Mouse (Mus musculus): ENCODE data around the gene Olfr670. TPM values are rescaled to one million over a fixed set of nuclear protein-coding genes. Genes with fewer than 3 reads are reported as not detected.
"Not testable (repeated sequence)": the region's sequence is repeated elsewhere in the genome, so short reads cannot be mapped to it uniquely, and the experiment has no call there.

Gene Olfr670
- polyA plus RNA-seq (2014; fragmentation: Nextera tagmentation; extraction: Ambion mirVana): not detected in 2 replicates

DNA sequence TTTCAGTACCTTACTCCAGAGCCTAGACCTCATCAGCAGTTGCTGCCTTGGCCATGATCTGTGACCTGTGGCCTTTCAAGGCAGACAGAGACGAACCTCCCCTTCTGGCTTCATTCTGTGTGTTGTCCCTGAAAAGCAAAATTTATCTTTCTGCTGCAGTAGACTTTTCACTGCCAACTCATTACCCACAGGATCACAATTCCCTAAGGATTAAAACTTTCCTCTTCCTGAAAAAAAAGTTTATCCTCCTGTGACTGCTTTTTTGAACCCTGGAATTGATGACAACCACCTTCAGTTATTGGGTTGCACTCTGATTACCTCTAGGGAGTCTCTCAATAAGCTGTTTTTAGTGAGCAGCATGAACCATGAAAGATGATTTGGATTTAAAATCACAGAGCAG, at the start of gene Olfr670:
TSS of gene Olfr670 (minus strand) at position 101 of the 400 bp plus-strand sequence.
- H3K9me3 ChIP-seq (ENCODE audit: control insufficient read depth, low read length): no peaks in the 10 kb centered on the region; the same call in 1 of the 2 replicates
- ATAC-seq (ENCODE audit: insufficient number of reproducible peaks, low FRiP score, low TSS enrichment, low read depth): no peak
- 71% methylated on average over 1 of the region's 1 CpGs for WGBS
- H3K9ac ChIP-seq (ENCODE audit: low read length): no peak within 1 kb of the TSS
- H3K36me3 ChIP-seq (ENCODE audit: control insufficient read depth, insufficient read depth, low read length): no peaks in the 10 kb centered on the region
- DNase-seq (ENCODE audit: low spot score): no peak
- no peak within 1 kb of the TSS for H3K27ac ChIP-seq (replicated peaks; ENCODE audit: low read depth, low read length)
- H3K4me3 ChIP-seq (ENCODE audit: low read depth, low read length): no peak within 1 kb of the TSS
- H3K4me1 ChIP-seq (ENCODE audit: control insufficient read depth, insufficient read depth, low read length): no peaks in the 10 kb centered on the region
- H3K27me3 ChIP-seq (ENCODE audit: control insufficient read depth, insufficient read depth, low read length): no peaks in the 10 kb centered on the region
- no peak within 1 kb of the TSS for H3K4me2 ChIP-seq (ENCODE audit: low read depth, severe bottlenecking)

DNA sequence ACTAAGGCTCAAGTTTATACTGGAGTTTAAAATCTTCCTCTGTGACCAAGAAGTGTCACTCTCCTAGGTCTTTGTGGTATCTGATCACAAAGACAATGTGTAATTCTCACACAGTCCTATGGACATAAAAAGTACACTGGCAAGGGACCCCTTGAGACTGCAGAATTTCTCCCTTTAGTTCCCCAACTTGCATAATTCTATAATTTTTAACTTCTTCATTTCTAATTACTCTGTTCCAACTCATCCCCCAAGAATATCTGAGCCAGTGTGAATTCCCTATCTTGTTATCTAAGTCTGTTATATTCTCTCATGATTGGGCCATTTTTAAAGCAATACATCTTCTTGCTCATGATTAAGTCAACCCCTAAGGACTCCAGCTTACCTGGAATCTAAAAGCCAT, 39.5 kb upstream of the Olfr670 start, which contains the start of gene Olfr672:
TSS of gene Olfr672 (minus strand) at position 101 of the 400 bp plus-strand sequence.
- no peak for ATAC-seq (ENCODE audit: insufficient number of reproducible peaks, low FRiP score, low TSS enrichment, low read depth)
- no peaks in the 10 kb centered on the region for H3K4me1 ChIP-seq (ENCODE audit: control insufficient read depth, insufficient read depth, low read length)
- DNase-seq (ENCODE audit: low spot score): no peak

DNA sequence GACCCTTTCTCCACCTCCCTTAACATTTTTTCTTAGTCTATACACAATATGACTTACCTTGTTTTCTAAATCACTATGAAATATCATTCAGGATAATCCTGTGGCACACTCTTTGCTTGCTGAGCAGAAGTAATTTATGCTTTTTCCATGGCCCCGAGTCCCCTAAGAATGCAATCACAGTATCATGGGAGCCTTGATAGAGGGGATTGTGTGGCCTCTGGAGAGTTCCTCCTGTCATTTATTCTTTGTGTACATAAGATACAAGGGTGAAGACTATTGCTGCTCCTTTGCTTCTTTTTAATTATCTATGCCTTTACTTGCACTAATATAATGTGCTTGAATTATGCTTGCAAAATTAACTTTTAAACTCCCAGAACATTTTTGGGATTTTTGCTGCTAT, 16.6 kb upstream of the Olfr670 start, which contains the start of gene Olfr671:
TSS of gene Olfr671 (minus strand) at position 101 of the 400 bp plus-strand sequence.
- DNase-seq (ENCODE audit: low spot score): no peak
- H3K4me1 ChIP-seq (ENCODE audit: control insufficient read depth, insufficient read depth, low read length): no peaks in the 10 kb centered on the region
- H3K27me3 ChIP-seq (ENCODE audit: control insufficient read depth, insufficient read depth, low read length): no peaks in the 10 kb centered on the region
- no peak within 1 kb of the TSS for H3K4me2 ChIP-seq (ENCODE audit: low read depth, severe bottlenecking)
- H3K36me3 ChIP-seq (ENCODE audit: control insufficient read depth, insufficient read depth, low read length): no peaks in the 10 kb centered on the region
- H3K27ac ChIP-seq (replicated peaks; ENCODE audit: low read depth, low read length): no peak within 1 kb of the TSS
- H3K4me3 ChIP-seq (ENCODE audit: low read depth, low read length): no peak within 1 kb of the TSS
- H3K9ac ChIP-seq (ENCODE audit: low read length): no peak within 1 kb of the TSS
- 79% methylated on average over 1 of the region's 1 CpGs for WGBS
- ATAC-seq (ENCODE audit: insufficient number of reproducible peaks, low FRiP score, low TSS enrichment, low read depth): no peak
- no peaks in the 10 kb centered on the region for H3K9me3 ChIP-seq (ENCODE audit: control insufficient read depth, low read length)

More for the DNA sequence above, 39.5 kb upstream of the Olfr670 start, which contains the start of gene Olfr672:
- no peak within 1 kb of the TSS for H3K4me2 ChIP-seq (ENCODE audit: low read depth, severe bottlenecking)
- no peaks in the 10 kb centered on the region for H3K36me3 ChIP-seq (ENCODE audit: control insufficient read depth, insufficient read depth, low read length)
- H3K4me3 ChIP-seq (ENCODE audit: low read depth, low read length): no peak within 1 kb of the TSS
- no peak within 1 kb of the TSS for H3K9ac ChIP-seq (ENCODE audit: low read length)
- H3K9me3 ChIP-seq (ENCODE audit: control insufficient read depth, low read length): no peaks in the 10 kb centered on the region
- no peak within 1 kb of the TSS for H3K27ac ChIP-seq (replicated peaks; ENCODE audit: low read depth, low read length)
- no peaks in the 10 kb centered on the region for H3K27me3 ChIP-seq (ENCODE audit: control insufficient read depth, insufficient read depth, low read length)

DNA sequence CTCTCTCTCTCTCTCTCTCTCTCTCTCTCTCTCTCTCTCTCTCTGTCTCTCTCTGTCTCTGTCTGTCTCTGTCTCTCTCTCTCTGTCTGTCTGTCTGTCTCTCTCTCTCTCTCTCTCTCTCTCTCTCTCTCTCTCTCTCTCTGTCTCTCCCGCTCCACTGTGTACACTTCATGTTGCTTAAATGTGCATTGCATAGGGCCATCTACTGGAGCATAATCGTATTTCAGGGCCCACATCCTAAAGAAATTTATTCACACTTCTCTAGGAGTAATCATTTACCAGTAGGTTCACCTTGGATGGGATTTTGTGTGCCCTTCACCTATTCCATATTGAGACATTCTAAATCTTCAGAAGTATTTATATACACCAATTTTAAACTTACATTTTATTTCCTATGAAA, 10.1 kb upstream of the Olfr670 start:
- H3K36me3 ChIP-seq (ENCODE audit: control insufficient read depth, insufficient read depth, low read length); DNase-seq (ENCODE audit: low spot score); H3K9ac ChIP-seq (ENCODE audit: low read length); H3K4me1 ChIP-seq (ENCODE audit: control insufficient read depth, insufficient read depth, low read length); H3K9me3 ChIP-seq (ENCODE audit: control insufficient read depth, low read length); H3K27me3 ChIP-seq (ENCODE audit: control insufficient read depth, insufficient read depth, low read length); H3K4me3 ChIP-seq (ENCODE audit: low read depth, low read length); ATAC-seq (ENCODE audit: insufficient number of reproducible peaks, low FRiP score, low TSS enrichment, low read depth); H3K27ac ChIP-seq (replicated peaks; ENCODE audit: low read depth, low read length); H3K4me2 ChIP-seq (ENCODE audit: low read depth, severe bottlenecking): not testable (repeated sequence)
- WGBS: 80% methylated on average over 2 of the region's 2 CpGs

DNA sequence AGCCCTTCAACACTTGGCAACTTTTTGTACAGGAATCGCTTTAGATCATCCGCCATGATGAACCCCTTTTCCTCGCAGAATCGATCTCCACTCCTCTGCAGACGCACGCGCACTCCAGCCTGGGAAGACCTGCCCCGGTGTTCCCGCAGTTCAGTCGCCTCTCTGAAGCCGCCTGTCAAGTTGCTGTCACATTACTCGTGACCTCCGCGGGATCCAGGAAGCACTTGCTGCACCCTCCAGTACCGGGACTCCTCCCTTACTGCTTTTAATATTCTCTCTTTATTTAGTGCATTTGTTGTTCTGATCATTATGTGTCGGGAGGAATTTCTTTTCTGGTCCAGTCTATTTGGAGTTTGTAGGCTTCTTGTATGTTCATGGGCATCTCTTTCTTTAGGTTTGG, 12.2 kb downstream of the Olfr670 start:
- H3K27me3 ChIP-seq (ENCODE audit: control insufficient read depth, insufficient read depth, low read length); H3K9me3 ChIP-seq (ENCODE audit: control insufficient read depth, low read length); H3K36me3 ChIP-seq (ENCODE audit: control insufficient read depth, insufficient read depth, low read length); H3K27ac ChIP-seq (replicated peaks; ENCODE audit: low read depth, low read length); ATAC-seq (ENCODE audit: insufficient number of reproducible peaks, low FRiP score, low TSS enrichment, low read depth); H3K9ac ChIP-seq (ENCODE audit: low read length); DNase-seq (ENCODE audit: low spot score); H3K4me3 ChIP-seq (ENCODE audit: low read depth, low read length); H3K4me1 ChIP-seq (ENCODE audit: control insufficient read depth, insufficient read depth, low read length); H3K4me2 ChIP-seq (ENCODE audit: low read depth, severe bottlenecking): not testable (repeated sequence)
- WGBS: 94% methylated on average over 16 of the region's 16 CpGs

DNA sequence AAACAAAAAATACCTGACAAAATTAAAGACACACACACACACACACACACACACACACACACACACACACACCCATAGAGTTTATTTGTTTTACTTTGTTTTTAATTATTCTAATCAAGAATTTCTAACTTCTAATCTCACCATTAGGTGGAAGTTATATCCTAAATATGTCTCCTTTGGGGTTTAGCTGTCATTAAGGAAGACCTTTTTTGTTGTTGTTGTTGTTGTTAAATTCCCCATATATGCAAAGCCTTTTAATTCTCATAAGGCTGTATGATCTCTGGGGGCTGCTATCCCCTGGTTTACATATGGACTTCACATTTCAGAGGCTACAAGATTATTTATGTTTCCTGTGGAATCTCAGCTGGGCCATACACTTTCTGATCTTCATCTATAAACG, 28.5 kb downstream of the Olfr670 start, which contains the start of gene Olfr669:
TSS of gene Olfr669 (plus strand) at position 301 of the 400 bp plus-strand sequence.
- WGBS: 90% methylated on average over 1 of the region's 1 CpGs

DNA sequence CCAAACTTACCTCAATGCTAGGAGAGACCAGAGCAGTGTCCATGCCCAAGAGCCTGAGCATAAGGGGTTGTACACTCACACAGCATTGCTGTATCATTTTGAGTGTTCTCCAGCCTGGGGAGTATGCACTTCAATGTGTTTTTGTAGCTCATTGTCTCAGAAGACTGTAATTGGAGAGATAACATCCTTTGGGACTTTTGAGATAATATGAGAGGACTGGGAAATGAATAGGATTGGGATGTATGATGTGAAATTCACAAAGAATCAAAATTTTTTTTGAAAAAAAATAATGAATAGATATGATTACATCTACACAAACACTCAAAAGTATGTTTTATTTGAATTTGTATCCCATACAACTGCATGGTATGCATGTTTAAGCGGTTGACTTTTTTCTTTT, 34.5 kb downstream of the Olfr670 start, which contains the start of gene Olfr668:
TSS of gene Olfr668 (minus strand) at position 101 of the 400 bp plus-strand sequence.
- H3K9ac ChIP-seq (ENCODE audit: low read length): no peak within 1 kb of the TSS
- no peaks in the 10 kb centered on the region for H3K27me3 ChIP-seq (ENCODE audit: control insufficient read depth, insufficient read depth, low read length)
- no peaks in the 10 kb centered on the region for H3K36me3 ChIP-seq (ENCODE audit: control insufficient read depth, insufficient read depth, low read length)
- ATAC-seq (ENCODE audit: insufficient number of reproducible peaks, low FRiP score, low TSS enrichment, low read depth): no peak
- H3K4me1 ChIP-seq (ENCODE audit: control insufficient read depth, insufficient read depth, low read length): no peaks in the 10 kb centered on the region
- DNase-seq (ENCODE audit: low spot score): no peak
- no peaks in the 10 kb centered on the region for H3K9me3 ChIP-seq (ENCODE audit: control insufficient read depth, low read length)
- 81% methylated on average over 1 of the region's 1 CpGs for WGBS
- H3K4me3 ChIP-seq (ENCODE audit: low read depth, low read length): no peak within 1 kb of the TSS
- no peak within 1 kb of the TSS for H3K27ac ChIP-seq (replicated peaks; ENCODE audit: low read depth, low read length)
- H3K4me2 ChIP-seq (ENCODE audit: low read depth, severe bottlenecking): no peak within 1 kb of the TSS

More for the DNA sequence above, 28.5 kb downstream of the Olfr670 start, which contains the start of gene Olfr669:
- Histone ChIP-seq H3K27ac (replicated peaks; ENCODE audit: low read depth, low read length) (no peak within 1 kb of the TSS), H3K27me3 (ENCODE audit: control insufficient read depth, insufficient read depth, low read length) (no peaks in the 10 kb centered on the region), H3K4me2 (ENCODE audit: low read depth, severe bottlenecking) (no peak within 1 kb of the TSS), H3K36me3 (ENCODE audit: control insufficient read depth, insufficient read depth, low read length) (no peaks in the 10 kb centered on the region), H3K9me3 (ENCODE audit: control insufficient read depth, low read length) (no peaks in the 10 kb centered on the region), H3K9ac (ENCODE audit: low read length) (no peak within 1 kb of the TSS), H3K4me3 (ENCODE audit: low read depth, low read length) (no peak within 1 kb of the TSS), H3K4me1 (ENCODE audit: control insufficient read depth, insufficient read depth, low read length) (no peaks in the 10 kb centered on the region)
- DNase-seq (ENCODE audit: low spot score) (no peak), ATAC-seq (ENCODE audit: insufficient number of reproducible peaks, low FRiP score, low TSS enrichment, low read depth) (no peak)

DNA sequence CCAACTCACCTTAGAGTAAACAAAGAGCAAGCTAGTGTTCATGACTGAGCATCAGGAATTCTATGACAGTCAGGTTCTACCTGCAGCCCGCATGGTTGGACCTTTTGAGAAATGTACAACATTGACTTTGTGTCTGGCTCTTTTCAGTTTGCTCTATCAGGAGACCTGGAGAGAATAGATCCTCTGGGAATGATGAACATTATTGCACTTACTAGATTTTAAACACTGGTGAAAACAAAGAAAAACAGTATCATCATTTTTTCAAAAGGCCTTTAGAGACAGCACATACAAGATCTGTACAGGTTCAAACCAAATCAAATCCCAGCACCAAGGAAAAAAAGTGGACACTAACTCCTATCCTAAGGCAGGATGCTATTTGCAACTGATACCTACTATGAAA, 41.0 kb downstream of the Olfr670 start, which contains the start of gene Olfr667:
TSS of gene Olfr667 (minus strand) at position 101 of the 400 bp plus-strand sequence.
- no peaks in the 10 kb centered on the region for H3K27me3 ChIP-seq (ENCODE audit: control insufficient read depth, insufficient read depth, low read length)
- WGBS: 87% methylated on average over 1 of the region's 1 CpGs
- no peaks in the 10 kb centered on the region for H3K9me3 ChIP-seq (ENCODE audit: control insufficient read depth, low read length)
- H3K4me2 ChIP-seq (ENCODE audit: low read depth, severe bottlenecking): no peak within 1 kb of the TSS
- H3K4me3 ChIP-seq (ENCODE audit: low read depth, low read length): no peak within 1 kb of the TSS
- no peak within 1 kb of the TSS for H3K9ac ChIP-seq (ENCODE audit: low read length)
- no peak within 1 kb of the TSS for H3K27ac ChIP-seq (replicated peaks; ENCODE audit: low read depth, low read length)
- ATAC-seq (ENCODE audit: insufficient number of reproducible peaks, low FRiP score, low TSS enrichment, low read depth) (no peak), DNase-seq (ENCODE audit: low spot score) (no peak)
- no peaks in the 10 kb centered on the region for H3K36me3 ChIP-seq (ENCODE audit: control insufficient read depth, insufficient read depth, low read length)
- no peaks in the 10 kb centered on the region for H3K4me1 ChIP-seq (ENCODE audit: control insufficient read depth, insufficient read depth, low read length)

Data from limb, embryonic 11.5 days (tissue).